Mouse (Mus musculus): ENCODE results near the gene Bglap3. TPM values are rescaled to one million over a fixed set of nuclear protein-coding genes. Genes with fewer than 3 reads are reported as not detected.
"Not testable (repeated sequence)": the region's sequence is repeated elsewhere in the genome, so short reads cannot be mapped to it uniquely, and the experiment has no call there.

Bglap3 gene
- polyA plus RNA-seq, 1 experiment from 2014 or later = 1.3 TPM

DNA sequence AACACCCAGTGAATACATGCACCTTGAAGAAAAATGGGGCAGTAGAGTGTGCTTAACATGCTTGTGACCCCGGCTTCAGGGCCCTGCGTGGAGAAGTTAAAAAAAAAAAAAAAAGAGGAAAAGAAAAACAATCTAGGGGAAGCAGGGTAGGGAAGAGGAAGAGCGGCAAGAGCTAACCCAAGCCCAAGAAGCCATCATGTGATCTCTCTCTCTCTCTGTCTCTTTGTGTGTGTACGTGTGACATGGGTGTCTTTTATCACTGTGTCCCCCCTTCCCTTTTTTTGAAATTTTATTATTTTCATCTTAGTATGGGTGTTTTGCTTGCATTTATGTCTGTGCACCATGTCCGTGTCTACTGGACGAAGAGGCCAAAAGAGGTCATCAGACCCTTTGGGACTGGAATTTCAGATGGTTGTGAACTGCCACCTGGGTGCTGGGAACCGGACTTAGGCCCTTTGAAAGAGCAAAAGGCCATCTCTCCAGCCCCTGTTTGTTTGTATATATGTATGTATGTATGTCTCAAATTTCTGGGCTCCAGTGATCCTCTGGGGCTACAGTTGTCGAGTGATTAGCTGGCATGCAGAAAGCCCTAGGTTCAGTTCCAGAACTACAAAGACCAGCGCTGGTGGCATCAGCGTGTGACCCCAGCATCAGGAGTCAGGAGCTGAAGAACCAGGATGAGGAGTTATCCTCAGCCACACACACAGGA lies 31.1 kb upstream of the Bglap3 start:
- WGBS = 88% methylated on average over 10 of the region's 10 CpGs
- Histone ChIP-seq H3K27ac (no peak overlapping the region), H3K4me2 (replicated peaks) (no peak overlapping the region), H3K4me3 (replicated peaks) (no peak overlapping the region), H3K36me3 (peaks cover 3% of the 10 kb centered on the region; the same call in 1 of the 2 replicates), H3K9ac (no peak overlapping the region), H3K4me1 (replicated peaks) (peaks cover 6% of the 10 kb centered on the region), H3K27me3 (replicated peaks) (no peaks in the 10 kb centered on the region), H3K9me3 (no peaks in the 10 kb centered on the region)
- no peak for ATAC-seq

- Histone ChIP-seq H3K9me3 (no peaks in the 10 kb centered on the region), H3K27ac (no peak overlapping the region), H3K9ac (no peak overlapping the region), H3K27me3 (replicated peaks) (no peaks in the 10 kb centered on the region), H3K4me1 (replicated peaks) (no peaks in the 10 kb centered on the region), H3K4me2 (replicated peaks) (no peak overlapping the region), H3K4me3 (replicated peaks) (no peak overlapping the region), H3K36me3 (peaks cover 20% of the 10 kb centered on the region)
- 75% methylated on average over 2 of the region's 2 CpGs for WGBS
- 0 out of 2 replicates have a peak, but pooled peaks have one; percentile 47 for ATAC-seq
Observed at GRCm38 (mm10) chr3:88398666-88399065, 26.1 kb upstream of the Bglap3 start.

GRCm38 (mm10) chr3:88395742-88396141 lies 23.2 kb upstream of the Bglap3 start:
- no peak overlapping the region for H3K27ac ChIP-seq
- no peak overlapping the region for H3K4me2 ChIP-seq (replicated peaks)
- WGBS = 88% methylated on average over 8 of the region's 8 CpGs
- H3K9me3 ChIP-seq = no peaks in the 10 kb centered on the region
- H3K9ac ChIP-seq = no peak overlapping the region
- ATAC-seq = no peak
- H3K4me1 ChIP-seq (replicated peaks) = no peaks in the 10 kb centered on the region
- no peak overlapping the region for H3K4me3 ChIP-seq (replicated peaks)
- H3K27me3 ChIP-seq (replicated peaks) = no peaks in the 10 kb centered on the region
- peaks cover 20% of the 10 kb centered on the region for H3K36me3 ChIP-seq

- Histone ChIP-seq H3K27me3 (replicated peaks) (no peaks in the 10 kb centered on the region), H3K4me3 (replicated peaks) (no peak overlapping the region), H3K27ac (no peak overlapping the region), H3K36me3 (peaks cover 20% of the 10 kb centered on the region), H3K4me2 (replicated peaks) (no peak overlapping the region), H3K9me3 (no peaks in the 10 kb centered on the region), H3K9ac (no peak overlapping the region), H3K4me1 (replicated peaks) (no peaks in the 10 kb centered on the region)
- 93% methylated on average over 6 of the region's 6 CpGs for WGBS
- ATAC-seq = no peak
Observed at GRCm38 (mm10) chr3:88395288-88395687, 22.7 kb upstream of the Bglap3 start.

DNA sequence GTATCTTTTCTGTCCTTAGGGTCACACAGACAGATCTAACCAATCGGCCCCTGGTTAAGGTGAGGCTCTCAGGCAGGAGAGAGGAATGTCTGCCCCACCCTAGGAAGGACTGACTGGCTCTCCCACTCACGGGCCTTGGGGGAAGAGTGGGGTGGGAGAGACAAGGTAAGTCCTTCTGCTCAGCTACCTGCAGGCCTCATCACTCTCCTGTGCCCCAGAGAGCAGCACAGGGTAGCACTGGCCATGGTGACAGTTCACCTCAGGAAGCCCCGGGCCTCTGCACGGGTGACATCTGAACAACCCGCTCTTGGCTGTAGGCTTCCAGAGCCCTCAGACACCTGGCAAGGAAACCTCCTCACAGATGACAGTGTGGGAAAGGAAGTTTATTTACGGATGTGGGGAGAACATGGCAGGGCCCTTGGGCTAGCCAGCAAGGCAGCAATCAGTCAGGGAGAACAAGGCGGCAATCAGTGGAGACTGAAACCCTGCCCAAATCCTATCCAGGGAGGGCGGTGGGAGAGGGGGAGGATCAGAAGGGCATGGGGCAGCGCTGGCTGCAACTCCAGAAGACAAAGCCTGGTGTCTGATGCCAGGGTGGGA lies 21.3 kb upstream of the Bglap3 start:
- H3K4me3 ChIP-seq (replicated peaks) = no peak overlapping the region
- H3K27ac ChIP-seq = no peak overlapping the region
- no peaks in the 10 kb centered on the region for H3K9me3 ChIP-seq
- H3K9ac ChIP-seq = no peak overlapping the region
- H3K4me2 ChIP-seq (replicated peaks) = no peak overlapping the region
- WGBS = 87% methylated on average over 9 of the region's 9 CpGs
- no peak for ATAC-seq
- H3K27me3 ChIP-seq (replicated peaks) = no peaks in the 10 kb centered on the region
- H3K36me3 ChIP-seq = peaks cover 17% of the 10 kb centered on the region
- H3K4me1 ChIP-seq (replicated peaks) = no peaks in the 10 kb centered on the region

- no peaks in the 10 kb centered on the region for H3K36me3 ChIP-seq
- H3K4me1 ChIP-seq (replicated peaks) = 0 out of 2 replicates have a peak, but pooled peaks cover 3% of the 10 kb centered on the region
- no peaks in the 10 kb centered on the region for H3K9me3 ChIP-seq
- H3K4me2 ChIP-seq (replicated peaks) = no peak within 1 kb of the TSS
- H3K9ac ChIP-seq = no peak within 1 kb of the TSS
- H3K27ac ChIP-seq = no peak within 1 kb of the TSS
- no peak for ATAC-seq
- H3K27me3 ChIP-seq (replicated peaks) = no peaks in the 10 kb centered on the region
- no peak within 1 kb of the TSS for H3K4me3 ChIP-seq (replicated peaks)
- WGBS = 76% methylated on average over 5 of the region's 5 CpGs
Observed at GRCm38 (mm10) chr3:88384364-88384763, 11.8 kb upstream of the Bglap3 start, which contains the start of gene Bglap. Gene Bglap, minus strand, starts transcription at chr3:88384464.

DNA sequence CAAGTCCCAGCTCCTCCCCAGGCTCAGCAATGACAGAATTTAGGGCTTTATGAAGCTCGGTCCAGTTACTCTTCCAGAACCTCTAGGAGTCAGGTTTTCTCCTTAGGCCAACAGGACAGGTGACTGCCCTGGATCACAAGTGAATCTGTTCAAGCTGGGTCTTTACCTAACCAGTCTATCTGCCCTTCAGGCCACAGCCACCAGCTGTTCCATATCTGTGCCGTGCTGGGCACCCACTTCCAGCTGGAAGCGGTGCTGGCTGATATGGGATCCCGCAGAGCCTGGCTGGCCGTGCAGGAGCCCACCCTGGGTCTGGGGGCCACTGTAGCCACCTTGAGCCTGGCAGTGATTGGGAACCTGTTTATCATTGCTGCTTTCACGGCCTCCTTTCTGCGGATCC lies 9.8 kb upstream of the Bglap3 start:
- H3K9me3 ChIP-seq; H3K4me1 ChIP-seq (replicated peaks); H3K27ac ChIP-seq; H3K9ac ChIP-seq; H3K4me2 ChIP-seq (replicated peaks); H3K27me3 ChIP-seq (replicated peaks); H3K36me3 ChIP-seq; H3K4me3 ChIP-seq (replicated peaks): not testable (repeated sequence)
- peak; percentile 36; the same call in 1 of the 2 replicates for ATAC-seq
- 25% methylated on average over 1 of the region's 7 CpGs for WGBS

DNA sequence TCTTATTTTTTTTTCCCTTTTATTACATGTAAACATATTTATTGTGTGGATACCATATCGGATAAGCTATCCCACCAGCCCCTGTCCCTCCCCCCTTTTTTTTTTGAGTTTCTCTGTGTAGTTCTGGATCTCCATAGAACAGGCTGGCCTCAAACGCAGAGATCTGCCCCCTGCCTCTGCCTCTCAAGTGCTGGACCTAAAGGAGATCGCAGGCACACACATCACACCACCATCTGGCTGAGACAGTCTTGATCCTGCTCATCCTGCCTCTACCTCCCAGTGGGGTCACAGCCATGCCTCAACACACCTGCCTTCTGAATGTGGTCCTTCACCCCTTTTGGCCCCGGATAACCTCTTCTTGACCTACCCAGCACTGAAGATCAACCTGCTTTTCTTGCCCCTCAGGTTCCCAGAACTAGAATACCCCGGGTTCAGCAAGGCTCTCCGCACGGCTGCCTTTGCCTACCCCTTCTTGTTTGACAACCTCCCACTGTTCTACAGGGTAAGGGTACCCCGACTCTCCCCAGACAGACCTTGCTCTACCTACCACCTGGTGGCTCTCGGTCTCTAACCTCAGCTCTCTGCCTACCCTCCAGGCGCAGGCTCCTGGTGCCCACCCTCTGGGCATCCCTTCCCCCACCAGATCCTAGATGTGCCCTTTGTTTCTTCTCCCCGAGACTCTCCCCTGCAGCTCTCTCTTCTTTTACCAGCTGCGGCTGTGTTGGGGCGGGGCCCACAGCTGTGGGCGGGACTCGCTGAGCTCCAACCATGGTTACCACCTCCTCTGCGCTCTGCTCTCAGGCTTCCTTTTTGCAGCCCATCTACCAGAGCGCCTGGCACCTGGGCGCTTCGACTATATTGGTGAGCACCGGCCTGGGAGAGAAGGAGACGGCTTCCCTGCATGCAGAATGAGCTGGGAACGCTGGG lies 9.1 kb upstream of the Bglap3 start:
- not testable (repeated sequence) for H3K9ac ChIP-seq
- H3K4me3 ChIP-seq (replicated peaks) = 0 out of 2 replicates have a peak overlapping the region, but pooled peaks have one; percentile 12
- WGBS = 9% methylated on average over 21 of the region's 22 CpGs

GRCm38 (mm10) chr3:88378599-88378998 lies 6.1 kb upstream of the Bglap3 start, which contains the start of gene Bglap2:
Gene Bglap2, minus strand, starts transcription at chr3:88378699.
- H3K9ac ChIP-seq; ATAC-seq; H3K4me2 ChIP-seq (replicated peaks); H3K4me1 ChIP-seq (replicated peaks); H3K36me3 ChIP-seq; H3K27ac ChIP-seq; H3K9me3 ChIP-seq; H3K4me3 ChIP-seq (replicated peaks); H3K27me3 ChIP-seq (replicated peaks): not testable (repeated sequence)
- 72% methylated on average over 5 of the region's 5 CpGs for whole genome bisulfite sequencing

More for the DNA sequence above, 9.1 kb upstream of the Bglap3 start:
- H3K36me3 ChIP-seq; H3K27me3 ChIP-seq (replicated peaks); H3K9me3 ChIP-seq; H3K27ac ChIP-seq; H3K4me1 ChIP-seq (replicated peaks): not testable (repeated sequence)
- peak; percentile 89 for ATAC-seq
- H3K4me2 ChIP-seq (replicated peaks) = peak overlapping the region; percentile 55

- ATAC-seq = peak; percentile 54
- H3K4me1 ChIP-seq (replicated peaks); H3K9ac ChIP-seq; H3K27me3 ChIP-seq (replicated peaks); H3K4me3 ChIP-seq (replicated peaks); H3K27ac ChIP-seq; H3K9me3 ChIP-seq; H3K36me3 ChIP-seq: not testable (repeated sequence)
- peak overlapping the region; percentile 54 for H3K4me2 ChIP-seq (replicated peaks)
- 38% methylated on average over 7 of the region's 7 CpGs for WGBS
Observed at GRCm38 (mm10) chr3:88376644-88377043, 4.1 kb upstream of the Bglap3 start.

GRCm38 (mm10) chr3:88375750-88376626 lies 3.4 kb upstream of the Bglap3 start:
- not testable (repeated sequence) for H3K4me1 ChIP-seq (replicated peaks); H3K27me3 ChIP-seq (replicated peaks); H3K27ac ChIP-seq; H3K36me3 ChIP-seq; H3K9me3 ChIP-seq; H3K9ac ChIP-seq
- 0 out of 2 replicates have a peak overlapping the region, but pooled peaks have one; percentile 6 for H3K4me3 ChIP-seq (replicated peaks)
- H3K4me2 ChIP-seq (replicated peaks) = peak overlapping the region; percentile 54
- ATAC-seq = peak; percentile 94
- WGBS = 11% methylated on average over 19 of the region's 19 CpGs

Measured in intestine, embryonic 15.5 days (tissue).